Mouse (Mus musculus): ENCODE measurements around the gene Txndc9.

DNA sequence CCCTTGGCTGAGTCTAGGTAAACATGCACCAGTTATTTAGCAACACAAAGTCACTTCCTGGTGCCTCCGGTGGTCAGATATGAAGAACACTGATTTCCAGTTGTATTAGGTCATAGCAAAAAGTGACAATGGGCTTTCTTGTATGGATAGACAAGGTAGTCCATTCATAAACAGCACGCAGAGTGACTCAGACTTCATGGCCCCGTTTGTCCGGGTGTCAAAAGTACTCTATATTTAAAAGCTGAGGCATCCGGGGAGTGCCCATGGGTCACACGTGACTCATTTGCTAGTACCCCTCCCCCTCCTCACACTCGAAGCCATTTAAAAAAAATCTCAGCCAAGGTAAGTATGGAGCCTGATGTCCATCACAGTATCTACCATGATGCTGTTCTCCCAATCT is 42.9 kb downstream of the Txndc9 start:
- TF ChIP-seq GATA1 (IDR thresholded peaks at IDR 0.05; ENCODE audit: borderline replicate concordance, low read length): no peak
- TF ChIP-seq FLI1 (IDR thresholded peaks at IDR 0.05; ENCODE audit: low read length): no peak

Data from megakaryocyte, embryonic 14.5 days (primary cell).